Mouse (Mus musculus): ENCODE results near the gene Gm12888.
"Not testable (repeated sequence)": the region's sequence is repeated elsewhere in the genome, so short reads cannot be mapped to it uniquely, and the experiment has no call there.

The Gm12888 gene

DNA sequence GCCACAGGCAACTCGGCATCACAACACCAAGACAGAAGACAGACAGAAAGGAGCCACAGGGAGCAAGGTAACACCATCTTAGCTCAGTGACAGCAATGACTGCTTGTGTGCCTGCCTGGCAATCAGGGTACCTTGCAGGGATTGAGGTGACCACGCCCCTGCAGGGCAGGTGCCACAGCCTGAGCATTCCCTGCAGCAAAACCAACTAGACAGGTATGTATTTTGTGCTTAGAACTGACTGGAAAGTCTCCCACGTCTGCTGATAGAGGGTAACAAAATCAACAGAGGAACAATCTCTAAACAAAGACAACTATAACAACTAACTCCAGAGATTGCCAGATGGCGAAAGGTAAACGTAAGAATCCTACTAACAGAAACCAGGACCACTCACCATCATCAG is at the start of gene Gm12888:
Gene Gm12888, minus strand, starts transcription at position 101 of the 400 bp plus-strand sequence.
- in situ Hi-C loops (cut with MboI, MseI): not testable (repeated sequence)
